Mouse (Mus musculus): ENCODE measurements around the gene Hist1h2bb.
A peak's percentile ranks its signal among the peaks of the same experiment; 100 is the strongest.
"Not testable (repeated sequence)": the region's sequence is repeated elsewhere in the genome, so short reads cannot be mapped to it uniquely, and the experiment has no call there.

Gene Hist1h2bb

GRCm38 (mm10) chr13:23764324-23765171 is 18.0 kb downstream of the Hist1h2bb start:
- no peak for DNase-seq (ENCODE audit: low read depth, low spot score)

GRCm38 (mm10) chr13:23765172-23765513 is 18.6 kb downstream of the Hist1h2bb start:
- DNase-seq (ENCODE audit: low read depth, low spot score), result no peak

- no peak for DNase-seq (ENCODE audit: low read depth, low spot score)
These were observed 20.2 kb downstream of the Hist1h2bb start for GRCm38 (mm10) chr13:23766772-23767171.

- DNase-seq (ENCODE audit: low read depth, low spot score), result no peak
These were observed 22.4 kb downstream of the Hist1h2bb start for GRCm38 (mm10) chr13:23768834-23769397.

GRCm38 (mm10) chr13:23769613-23770012 is 23.1 kb downstream of the Hist1h2bb start, which contains the start of gene Trim38:
Gene Trim38 (plus strand): TSS chr13:23769913.
- DNase-seq (ENCODE audit: low read depth, low spot score), result not testable (repeated sequence)

- DNase-seq (ENCODE audit: low read depth, low spot score), result no peak
These were observed 26.2 kb downstream of the Hist1h2bb start for GRCm38 (mm10) chr13:23772561-23773313.

- no peak for DNase-seq (ENCODE audit: low read depth, low spot score)
These were observed 31.8 kb downstream of the Hist1h2bb start for GRCm38 (mm10) chr13:23778339-23778738.

GRCm38 (mm10) chr13:23779025-23779424 is 32.5 kb downstream of the Hist1h2bb start:
- no peak for DNase-seq (ENCODE audit: low read depth, low spot score)

- DNase-seq (ENCODE audit: low read depth, low spot score), result peak; percentile 56
These were observed 46.0 kb downstream of the Hist1h2bb start for GRCm38 (mm10) chr13:23792520-23792919.

All from CD4-positive helper T cell, adult 2 months (primary cell).